Mouse (Mus musculus): ENCODE results near the gene Pafah2. TPM values are rescaled to one million over a fixed set of nuclear protein-coding genes. Genes with fewer than 3 reads are reported as not detected.

Gene Pafah2
- polyA plus RNA-seq, 1 experiment from 2014 or later, result 12.6 TPM

- Histone ChIP-seq H3K9ac (no peak overlapping the region), H3K4me3 (peak overlapping the region; percentile 99), H3K27ac (peak overlapping the region; percentile 96), H3K4me2 (peak overlapping the region; percentile 99), H3K27me3 (no peaks in the 10 kb centered on the region), H3K9me3 (no peaks in the 10 kb centered on the region), H3K4me1 (peaks cover 26% of the 10 kb centered on the region), H3K36me3 (peaks cover 10% of the 10 kb centered on the region)
- no peak for ATAC-seq (ENCODE audit: borderline replicate concordance, extremely low read depth, low FRiP score, low TSS enrichment)
- WGBS, result 58% methylated on average over 11 of the region's 11 CpGs
Observed at GRCm38 (mm10) chr4:134466381-134467262, 70.5 kb downstream of the Pafah2 start.

DNA sequence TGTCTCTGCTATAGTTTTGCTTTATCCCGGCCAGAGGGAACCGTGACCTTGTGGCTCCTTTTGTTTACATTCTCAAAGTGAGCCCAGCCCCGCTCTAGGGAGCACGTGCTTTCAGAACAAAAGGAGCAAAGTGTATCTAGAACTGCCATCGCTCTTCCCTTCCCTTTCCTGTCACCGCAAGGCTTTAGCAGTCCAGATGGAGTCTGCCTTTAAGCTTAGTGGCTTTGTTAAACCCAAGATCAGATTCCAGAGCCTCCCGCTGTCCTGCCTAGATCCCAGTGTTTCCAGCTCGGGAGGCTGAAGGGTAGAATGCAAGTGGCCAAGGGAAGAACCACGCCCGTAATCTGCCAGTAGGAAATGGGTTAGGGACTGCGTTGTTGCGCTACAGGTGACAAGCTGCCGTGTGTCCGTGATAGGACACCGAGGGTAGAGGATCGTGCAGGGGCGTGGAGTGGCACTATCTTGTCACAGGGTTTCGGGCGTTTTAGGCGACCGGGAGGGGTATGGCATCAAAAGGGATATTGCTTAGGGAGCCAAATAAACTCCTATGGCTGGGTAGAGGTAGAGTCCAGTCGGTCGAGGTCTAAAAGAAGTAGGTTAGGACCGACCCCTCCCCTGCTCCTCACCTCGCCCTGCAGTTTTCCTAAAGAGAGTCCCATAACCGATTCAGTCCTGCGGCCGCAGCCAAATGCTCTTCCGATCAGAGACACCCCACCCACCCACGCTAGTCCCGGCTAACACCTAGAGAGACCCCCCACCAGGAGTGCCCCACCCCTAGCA, 71.5 kb downstream of the Pafah2 start:
- peak; percentile 13 for ATAC-seq (ENCODE audit: borderline replicate concordance, extremely low read depth, low FRiP score, low TSS enrichment)
- WGBS, result under 1% methylated on average over 31 of the region's 31 CpGs
- H3K9me3 ChIP-seq, result no peaks in the 10 kb centered on the region
- peak overlapping the region; percentile 99 for H3K4me3 ChIP-seq
- H3K4me2 ChIP-seq, result peak overlapping the region; percentile 99
- no peaks in the 10 kb centered on the region for H3K27me3 ChIP-seq
- peak overlapping the region; percentile 96 for H3K27ac ChIP-seq
- peaks cover 19% of the 10 kb centered on the region for H3K36me3 ChIP-seq
- H3K9ac ChIP-seq, result peak overlapping the region; percentile 95
- H3K4me1 ChIP-seq, result peaks cover 26% of the 10 kb centered on the region

DNA sequence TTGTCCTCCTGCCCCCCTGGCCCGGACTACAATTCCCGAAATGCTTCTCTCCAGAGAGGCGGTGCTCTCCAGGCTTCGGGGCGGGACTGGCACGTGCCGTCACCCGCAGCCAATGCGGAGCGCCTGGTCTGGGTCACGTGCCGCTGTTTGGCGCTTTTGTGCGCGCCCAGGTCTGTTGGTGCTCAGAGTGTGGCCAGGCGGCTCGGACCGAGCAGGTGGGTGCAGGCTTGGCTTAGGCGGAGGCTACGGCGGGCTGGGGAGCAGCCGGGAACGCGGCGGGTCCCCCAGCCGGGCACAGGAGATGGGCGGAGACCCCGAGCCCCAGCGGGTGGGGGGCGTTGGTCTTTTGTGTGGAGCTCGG, 72.1 kb downstream of the Pafah2 start, which contains the start of gene Stmn1:
Stmn1 (plus strand) TSS at position 106 of the 361 bp plus-strand sequence.
- peak within 1 kb of the TSS; percentile 95 for H3K9ac ChIP-seq
- H3K36me3 ChIP-seq, result peaks cover 24% of the 10 kb centered on the region
- H3K9me3 ChIP-seq, result no peaks in the 10 kb centered on the region
- H3K4me2 ChIP-seq, result peak within 1 kb of the TSS; percentile 99
- WGBS, result under 1% methylated on average over 31 of the region's 31 CpGs
- peak; percentile 95 for ATAC-seq (ENCODE audit: borderline replicate concordance, extremely low read depth, low FRiP score, low TSS enrichment)
- H3K27ac ChIP-seq, result peak within 1 kb of the TSS; percentile 96
- peak within 1 kb of the TSS; percentile 99 for H3K4me3 ChIP-seq
- no peaks in the 10 kb centered on the region for H3K27me3 ChIP-seq
- H3K4me1 ChIP-seq, result peaks cover 26% of the 10 kb centered on the region

GRCm38 (mm10) chr4:134468578-134469266, 72.6 kb downstream of the Pafah2 start:
- H3K9ac ChIP-seq, result peak overlapping the region; percentile 95
- H3K4me1 ChIP-seq, result peaks cover 26% of the 10 kb centered on the region
- H3K27me3 ChIP-seq, result no peaks in the 10 kb centered on the region
- no peaks in the 10 kb centered on the region for H3K9me3 ChIP-seq
- H3K36me3 ChIP-seq, result peaks cover 25% of the 10 kb centered on the region
- ATAC-seq (ENCODE audit: borderline replicate concordance, extremely low read depth, low FRiP score, low TSS enrichment), result peak; percentile 91
- H3K27ac ChIP-seq, result peak overlapping the region; percentile 96
- peak overlapping the region; percentile 99 for H3K4me3 ChIP-seq
- peak overlapping the region; percentile 99 for H3K4me2 ChIP-seq
- under 1% methylated on average over 68 of the region's 68 CpGs for whole genome bisulfite sequencing

DNA sequence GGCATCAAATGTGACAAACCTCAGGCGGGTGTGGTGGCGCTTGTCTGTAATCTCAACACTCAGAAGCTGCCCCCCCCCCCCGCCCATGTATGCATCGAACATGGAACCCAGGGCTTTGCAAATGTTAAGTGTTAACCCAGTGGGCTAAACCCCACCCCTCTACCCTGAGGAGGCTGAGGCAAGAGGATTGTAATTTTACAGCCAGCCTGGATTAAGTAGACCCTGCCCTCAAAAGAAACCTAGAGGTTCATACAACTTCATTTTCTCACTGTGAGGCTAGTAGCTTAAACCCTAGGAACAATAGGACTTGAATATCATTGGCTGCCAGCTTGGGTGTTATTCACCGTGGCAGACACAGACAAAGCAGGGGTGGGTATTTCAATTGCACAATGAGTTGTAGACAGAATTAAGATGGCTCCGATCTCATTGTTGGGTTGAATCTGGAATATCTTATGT, 73.2 kb downstream of the Pafah2 start:
- H3K9ac ChIP-seq, result peak overlapping the region; percentile 54
- ATAC-seq (ENCODE audit: borderline replicate concordance, extremely low read depth, low FRiP score, low TSS enrichment), result no peak
- H3K27ac ChIP-seq, result peak overlapping the region; percentile 47
- H3K27me3 ChIP-seq, result no peaks in the 10 kb centered on the region
- peak overlapping the region; percentile 99 for H3K4me3 ChIP-seq
- peak overlapping the region; percentile 99 for H3K4me2 ChIP-seq
- no peaks in the 10 kb centered on the region for H3K9me3 ChIP-seq
- peaks cover 32% of the 10 kb centered on the region for H3K36me3 ChIP-seq
- 9% methylated on average over 6 of the region's 6 CpGs for WGBS
- peaks cover 26% of the 10 kb centered on the region for H3K4me1 ChIP-seq

DNA sequence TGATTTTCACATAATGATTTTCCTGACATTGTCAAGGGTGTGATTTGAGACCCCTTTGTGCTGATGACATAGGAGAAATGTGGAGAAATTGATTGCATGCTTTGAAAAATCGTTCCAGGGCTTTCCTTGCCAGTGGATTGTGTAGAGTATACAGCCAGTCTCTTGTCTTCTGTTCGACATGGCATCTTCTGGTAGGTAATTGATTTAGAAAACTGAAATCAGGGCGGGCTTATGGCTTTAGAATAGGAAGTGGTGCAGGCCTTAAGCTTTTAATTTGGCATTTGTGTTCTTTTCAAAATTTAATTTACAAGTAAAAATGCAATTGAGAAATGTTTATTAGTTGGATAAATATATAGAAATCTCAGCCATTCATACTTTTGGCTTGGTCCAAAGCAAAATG, 73.9 kb downstream of the Pafah2 start:
- Histone ChIP-seq H3K9me3 (no peaks in the 10 kb centered on the region), H3K27me3 (no peaks in the 10 kb centered on the region), H3K4me2 (peak overlapping the region; percentile 99), H3K4me3 (peak overlapping the region; percentile 99), H3K4me1 (peaks cover 26% of the 10 kb centered on the region), H3K36me3 (peaks cover 38% of the 10 kb centered on the region), H3K27ac (no peak overlapping the region), H3K9ac (0 out of 2 replicates have a peak overlapping the region, but pooled peaks have one; percentile 25)
- WGBS, result 45% methylated on average over 3 of the region's 3 CpGs
- no peak for ATAC-seq (ENCODE audit: borderline replicate concordance, extremely low read depth, low FRiP score, low TSS enrichment)

DNA sequence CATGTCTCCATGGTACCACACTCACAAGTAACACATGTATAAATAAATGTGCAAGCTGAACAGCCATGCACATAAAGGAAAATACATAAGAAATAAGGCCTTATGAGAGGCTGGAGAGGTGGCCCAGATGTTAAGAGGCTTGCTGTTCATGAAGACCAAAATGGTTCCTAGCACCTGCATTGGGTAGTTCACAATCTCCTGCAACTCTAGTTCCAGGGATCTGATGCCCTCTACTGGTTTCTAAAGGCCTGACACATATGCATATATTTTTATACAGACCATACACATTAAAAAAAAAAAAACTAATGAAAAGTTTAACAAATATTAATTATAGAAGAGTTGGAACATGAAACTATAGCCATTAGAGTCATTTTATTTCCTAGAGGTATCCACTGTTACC, 75.3 kb downstream of the Pafah2 start:
- Histone ChIP-seq H3K27me3 (no peaks in the 10 kb centered on the region), H3K9me3 (no peaks in the 10 kb centered on the region), H3K4me2 (no peak overlapping the region), H3K36me3 (peaks cover 51% of the 10 kb centered on the region), H3K9ac (no peak overlapping the region), H3K27ac (no peak overlapping the region), H3K4me3 (no peak overlapping the region), H3K4me1 (peaks cover 26% of the 10 kb centered on the region)
- no peak for ATAC-seq (ENCODE audit: borderline replicate concordance, extremely low read depth, low FRiP score, low TSS enrichment)

DNA sequence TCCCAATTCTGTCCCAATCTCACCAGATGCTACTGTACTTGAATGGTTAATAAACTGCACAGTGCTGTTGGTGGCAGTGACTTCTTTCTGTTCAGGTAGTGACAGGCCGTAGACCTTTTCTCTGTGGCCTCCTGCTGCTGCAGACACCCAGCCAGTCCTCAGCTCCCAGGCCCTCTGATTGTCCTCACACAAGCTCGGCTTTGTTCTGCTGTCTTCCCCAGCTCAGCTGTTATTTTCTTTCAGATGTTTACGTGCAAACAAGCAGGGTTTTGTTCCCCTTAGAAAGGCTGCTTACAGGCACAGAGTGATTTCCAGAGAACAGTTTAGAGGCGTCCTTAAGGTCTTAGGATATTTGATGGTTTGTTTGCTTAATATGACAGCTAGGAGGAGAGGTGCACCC, 77.6 kb downstream of the Pafah2 start:
- H3K4me3 ChIP-seq, result no peak overlapping the region
- H3K4me1 ChIP-seq, result peaks cover 13% of the 10 kb centered on the region; the same call in 1 of the 2 replicates
- no peaks in the 10 kb centered on the region for H3K27me3 ChIP-seq
- H3K9me3 ChIP-seq, result no peaks in the 10 kb centered on the region
- no peak overlapping the region for H3K9ac ChIP-seq
- 79% methylated on average over 4 of the region's 4 CpGs for WGBS
- ATAC-seq (ENCODE audit: borderline replicate concordance, extremely low read depth, low FRiP score, low TSS enrichment), result no peak
- H3K27ac ChIP-seq, result no peak overlapping the region
- no peak overlapping the region for H3K4me2 ChIP-seq
- H3K36me3 ChIP-seq, result peaks cover 51% of the 10 kb centered on the region

DNA sequence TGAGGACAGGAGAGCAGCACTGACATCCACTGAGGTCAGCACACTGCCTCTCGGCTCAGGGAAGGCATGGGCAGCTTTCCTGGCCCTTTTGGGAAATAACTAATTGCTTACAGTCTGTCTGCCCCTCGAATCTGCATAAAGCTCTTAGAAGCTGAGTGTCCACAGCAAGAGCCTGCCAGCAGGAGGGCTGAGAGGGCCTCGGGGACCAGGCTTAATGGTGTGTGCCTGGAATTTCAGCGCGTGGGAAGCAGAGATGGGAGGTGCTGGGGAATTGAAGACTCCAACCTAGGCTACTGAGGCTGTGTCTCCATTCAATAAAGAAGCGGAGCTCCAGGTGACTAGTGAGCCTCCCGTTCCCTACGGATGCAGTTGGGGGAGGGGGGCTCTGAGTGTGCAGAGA, 78.1 kb downstream of the Pafah2 start:
- Histone ChIP-seq H3K27me3 (no peaks in the 10 kb centered on the region), H3K4me3 (no peak overlapping the region), H3K9ac (no peak overlapping the region), H3K27ac (no peak overlapping the region), H3K4me1 (peaks cover 13% of the 10 kb centered on the region; the same call in 1 of the 2 replicates), H3K36me3 (peaks cover 51% of the 10 kb centered on the region), H3K9me3 (no peaks in the 10 kb centered on the region), H3K4me2 (no peak overlapping the region)
- 79% methylated on average over 8 of the region's 8 CpGs for WGBS
- ATAC-seq (ENCODE audit: borderline replicate concordance, extremely low read depth, low FRiP score, low TSS enrichment), result no peak

GRCm38 (mm10) chr4:134476899-134477298, 80.8 kb downstream of the Pafah2 start:
- no peak overlapping the region for H3K4me3 ChIP-seq
- no peak overlapping the region for H3K4me2 ChIP-seq
- 88% methylated on average over 8 of the region's 8 CpGs for WGBS
- no peak overlapping the region for H3K27ac ChIP-seq
- peaks cover 39% of the 10 kb centered on the region for H3K36me3 ChIP-seq
- no peaks in the 10 kb centered on the region for H3K27me3 ChIP-seq
- H3K4me1 ChIP-seq, result no peaks in the 10 kb centered on the region
- ATAC-seq (ENCODE audit: borderline replicate concordance, extremely low read depth, low FRiP score, low TSS enrichment), result no peak
- H3K9me3 ChIP-seq, result no peaks in the 10 kb centered on the region
- no peak overlapping the region for H3K9ac ChIP-seq
